Mouse (Mus musculus) heart, embryonic 15.5 days (tissue): ENCODE measurements around the gene Tesmin. TPM values are rescaled to one million over a fixed set of nuclear protein-coding genes. Genes with fewer than 3 reads are reported as not detected.

Experiments
- ATAC-seq: fragments of 200-750 bp; cut with Nextera tagmentation; replicated peaks from 2 replicates; pipeline ENCODE4 v1.8.0; 2017; ENCODE audit warnings: low read depth, moderate TSS enrichment; ENCODE audit not compliant: insufficient number of reproducible peaks, insufficient read depth, low FRiP score
- H3K27ac ChIP-seq: fragments of 300-500 bp; sonication (generic); 2 replicates; pipeline ENCODE4 v1.5.1; 2015; ENCODE audit warnings: mild to moderate bottlenecking, inconsistent platforms
- H3K27me3 ChIP-seq: fragments of 300-500 bp; sonication (generic); 2 replicates; pipeline ENCODE4 v1.6.1; 2015; ENCODE audit warnings: inconsistent platforms
- H3K36me3 ChIP-seq: fragments of 300-500 bp; sonication (generic); 2 replicates; pipeline ENCODE4 v1.6.1; 2015; ENCODE audit warnings: mild to moderate bottlenecking, inconsistent platforms
- H3K4me1 ChIP-seq: fragments of 300-500 bp; sonication (generic); replicated peaks from 2 replicates; pipeline ENCODE4 v1.6.1; 2015; ENCODE audit warnings: inconsistent platforms
- H3K4me2 ChIP-seq: fragments of 300-500 bp; sonication (generic); 2 replicates; pipeline ENCODE4 v1.6.1; 2015; ENCODE audit warnings: inconsistent platforms, mild to moderate bottlenecking, moderate library complexity
- H3K4me3 ChIP-seq: fragments of 300-500 bp; sonication (generic); 2 replicates; pipeline ENCODE4 v1.5.1; 2015; ENCODE audit warnings: mild to moderate bottlenecking, inconsistent platforms
- H3K9ac ChIP-seq: fragments of 300-500 bp; sonication (generic); 2 replicates; pipeline ENCODE4 v1.6.1; 2015; ENCODE audit warnings: mild to moderate bottlenecking, inconsistent platforms
- H3K9me3 ChIP-seq: fragments of 300-500 bp; sonication (generic); replicated peaks from 2 replicates; pipeline ENCODE4 v1.6.1; 2016; ENCODE audit warnings: inconsistent platforms
- WGBS: fragments of 180-500 bp; shearing (Covaris S2); methylation state at CpG from one replicate; pipeline ENCODE4 v1.1.7; 2015; ENCODE audit warnings: mixed read lengths; 5-methylcytosine and 5-hydroxymethylcytosine counted together
- polyA plus RNA-seq: library from polyadenylated mRNA; unstranded; fragments of >200 nt; fragmentation: Nextera tagmentation; extraction: Ambion mirVana; gene quantifications from 2 replicates; pipeline ENCODE4 v1.2.1, GENCODE M21; 2015

Gene Tesmin
- polyA plus RNA-seq, 1 experiment from 2014 or later: 0.69 TPM

- ATAC-seq: no peak
Observed at GRCm38 (mm10) chr19:3363510-3363909, 25.1 kb upstream of the Tesmin start.

GRCm38 (mm10) chr19:3365089-3365488 is 23.6 kb upstream of the Tesmin start:
- Histone ChIP-seq H3K4me2 (no peak overlapping the region), H3K9ac (no peak overlapping the region), H3K4me3 (no peak overlapping the region), H3K9me3 (no peaks in the 10 kb centered on the region), H3K36me3 (peaks cover 90% of the 10 kb centered on the region), H3K27ac (no peak overlapping the region), H3K4me1 (no peaks in the 10 kb centered on the region), H3K27me3 (no peaks in the 10 kb centered on the region)
- ATAC-seq: no peak
- 92% methylated on average over 3 of the region's 3 CpGs for WGBS

More at GRCm38 (mm10) chr19:3363510-3363909, 25.1 kb upstream of the Tesmin start:
- WGBS: 90% methylated on average over 4 of the region's 4 CpGs
- Histone ChIP-seq H3K27ac (no peak overlapping the region), H3K4me3 (no peak overlapping the region), H3K36me3 (peaks cover 79% of the 10 kb centered on the region), H3K4me2 (no peak overlapping the region), H3K9me3 (no peaks in the 10 kb centered on the region), H3K4me1 (no peaks in the 10 kb centered on the region), H3K27me3 (no peaks in the 10 kb centered on the region), H3K9ac (no peak overlapping the region)

GRCm38 (mm10) chr19:3368276-3368675 is 20.4 kb upstream of the Tesmin start:
- ATAC-seq: no peak
- H3K27me3 ChIP-seq: no peaks in the 10 kb centered on the region
- H3K4me3 ChIP-seq: no peak overlapping the region
- H3K4me1 ChIP-seq: no peaks in the 10 kb centered on the region; the same call in 1 of the 2 replicates
- 81% methylated on average over 3 of the region's 3 CpGs for WGBS
- no peak overlapping the region for H3K9ac ChIP-seq
- no peak overlapping the region for H3K27ac ChIP-seq
- no peaks in the 10 kb centered on the region for H3K9me3 ChIP-seq
- H3K4me2 ChIP-seq: no peak overlapping the region
- H3K36me3 ChIP-seq: peaks cover 94% of the 10 kb centered on the region

GRCm38 (mm10) chr19:3373380-3373779 is 15.3 kb upstream of the Tesmin start:
- Histone ChIP-seq H3K36me3 (peaks cover 88% of the 10 kb centered on the region), H3K4me2 (no peak overlapping the region), H3K4me1 (peaks cover 5% of the 10 kb centered on the region; the same call in 1 of the 2 replicates), H3K27me3 (no peaks in the 10 kb centered on the region), H3K27ac (no peak overlapping the region), H3K4me3 (no peak overlapping the region), H3K9ac (no peak overlapping the region), H3K9me3 (no peaks in the 10 kb centered on the region)
- 71% methylated on average over 12 of the region's 12 CpGs for WGBS
- no peak for ATAC-seq

GRCm38 (mm10) chr19:3374028-3374427 is 14.6 kb upstream of the Tesmin start:
- H3K9ac ChIP-seq: no peak overlapping the region
- H3K4me2 ChIP-seq: no peak overlapping the region
- WGBS: 51% methylated on average over 2 of the region's 2 CpGs
- peaks cover 87% of the 10 kb centered on the region for H3K36me3 ChIP-seq
- no peaks in the 10 kb centered on the region for H3K9me3 ChIP-seq
- H3K4me1 ChIP-seq: peaks cover 5% of the 10 kb centered on the region; the same call in 1 of the 2 replicates
- no peak for ATAC-seq
- H3K4me3 ChIP-seq: no peak overlapping the region
- no peak overlapping the region for H3K27ac ChIP-seq
- no peaks in the 10 kb centered on the region for H3K27me3 ChIP-seq

GRCm38 (mm10) chr19:3375945-3376495 is 12.6 kb upstream of the Tesmin start:
- Histone ChIP-seq H3K4me2 (no peak overlapping the region), H3K9me3 (no peaks in the 10 kb centered on the region), H3K27me3 (no peaks in the 10 kb centered on the region), H3K9ac (no peak overlapping the region), H3K27ac (no peak overlapping the region), H3K36me3 (peaks cover 87% of the 10 kb centered on the region), H3K4me3 (no peak overlapping the region), H3K4me1 (peaks cover 5% of the 10 kb centered on the region; the same call in 1 of the 2 replicates)
- 76% methylated on average over 7 of the region's 7 CpGs for WGBS
- ATAC-seq: no peak

GRCm38 (mm10) chr19:3376966-3377715 is 11.5 kb upstream of the Tesmin start:
- no peaks in the 10 kb centered on the region for H3K9me3 ChIP-seq
- no peak overlapping the region for H3K4me2 ChIP-seq
- H3K4me1 ChIP-seq: peaks cover 5% of the 10 kb centered on the region; the same call in 1 of the 2 replicates
- no peak overlapping the region for H3K27ac ChIP-seq
- no peak for ATAC-seq
- peaks cover 87% of the 10 kb centered on the region for H3K36me3 ChIP-seq
- H3K27me3 ChIP-seq: no peaks in the 10 kb centered on the region
- H3K4me3 ChIP-seq: no peak overlapping the region
- H3K9ac ChIP-seq: no peak overlapping the region
- 30% methylated on average over 4 of the region's 4 CpGs for WGBS

- Histone ChIP-seq H3K9me3 (no peaks in the 10 kb centered on the region), H3K27me3 (no peaks in the 10 kb centered on the region), H3K4me1 (peaks cover 1% of the 10 kb centered on the region; the same call in 1 of the 2 replicates), H3K4me3 (no peak overlapping the region), H3K4me2 (no peak overlapping the region), H3K9ac (no peak overlapping the region), H3K36me3 (peaks cover 82% of the 10 kb centered on the region), H3K27ac (no peak overlapping the region)
- 89% methylated on average over 3 of the region's 3 CpGs for WGBS
- no peak for ATAC-seq
Observed at GRCm38 (mm10) chr19:3378614-3379013, 10.0 kb upstream of the Tesmin start.

GRCm38 (mm10) chr19:3388061-3388460 is 596 bp upstream of the Tesmin start:
- no peak for ATAC-seq
- 73% methylated on average over 6 of the region's 6 CpGs for WGBS
- Histone ChIP-seq H3K4me3 (no peak overlapping the region), H3K27ac (no peak overlapping the region), H3K9me3 (peaks cover 4% of the 10 kb centered on the region; the same call in 1 of the 2 replicates), H3K4me1 (peaks cover 20% of the 10 kb centered on the region), H3K36me3 (peaks cover 28% of the 10 kb centered on the region), H3K4me2 (no peak overlapping the region), H3K27me3 (no peaks in the 10 kb centered on the region), H3K9ac (no peak overlapping the region)

- Histone ChIP-seq H3K9ac (peak overlapping the region; percentile 56), H3K36me3 (peaks cover 21% of the 10 kb centered on the region), H3K27me3 (no peaks in the 10 kb centered on the region), H3K4me2 (peak overlapping the region; percentile 98), H3K4me1 (peaks cover 20% of the 10 kb centered on the region), H3K4me3 (peak overlapping the region; percentile 53), H3K27ac (0 out of 2 replicates have a peak overlapping the region, but pooled peaks have one; percentile 49), H3K9me3 (peaks cover 4% of the 10 kb centered on the region; the same call in 1 of the 2 replicates)
- peak; percentile 92 for ATAC-seq
- under 1% methylated on average over 35 of the region's 43 CpGs for WGBS
Observed at GRCm38 (mm10) chr19:3389089-3389488, 432 bp downstream of the Tesmin start.

- H3K4me3 ChIP-seq: no peak overlapping the region
- no peak for ATAC-seq
- WGBS: 20% methylated on average over 1 of the region's 1 CpGs
- H3K36me3 ChIP-seq: no peaks in the 10 kb centered on the region
- H3K4me1 ChIP-seq: peaks cover 20% of the 10 kb centered on the region
- no peak overlapping the region for H3K9ac ChIP-seq
- H3K27ac ChIP-seq: peak overlapping the region; percentile 24
- H3K9me3 ChIP-seq: peaks cover 4% of the 10 kb centered on the region; the same call in 1 of the 2 replicates
- H3K4me2 ChIP-seq: no peak overlapping the region
- H3K27me3 ChIP-seq: no peaks in the 10 kb centered on the region
Observed at GRCm38 (mm10) chr19:3392384-3392783, 3.7 kb downstream of the Tesmin start.
